Mouse (Mus musculus): ENCODE measurements around the gene Snd1. TPM values are rescaled to one million over a fixed set of nuclear protein-coding genes. Genes with fewer than 3 reads are reported as not detected.

The Snd1 gene
- polyA plus RNA-seq, 1 experiment from 2014 or later: 120 TPM

GRCm38 (mm10) chr6:28610127-28610526 lies 135.2 kb downstream of the Snd1 start:
- H3K4me1 ChIP-seq: no peaks in the 10 kb centered on the region; the same call in 1 of the 2 replicates
- no peak overlapping the region for H3K9ac ChIP-seq
- 91% methylated on average over 1 of the region's 1 CpGs for WGBS
- ATAC-seq (ENCODE audit: insufficient number of reproducible peaks, low FRiP score, low TSS enrichment, low read depth): no peak
- no peaks in the 10 kb centered on the region for H3K9me3 ChIP-seq
- no peak overlapping the region for H3K4me3 ChIP-seq
- H3K36me3 ChIP-seq: no peaks in the 10 kb centered on the region
- H3K4me2 ChIP-seq: no peak overlapping the region
- H3K27ac ChIP-seq: no peak overlapping the region
- no peaks in the 10 kb centered on the region for H3K27me3 ChIP-seq

GRCm38 (mm10) chr6:28613441-28613840 lies 138.5 kb downstream of the Snd1 start:
- Histone ChIP-seq H3K9ac (no peak overlapping the region), H3K27me3 (no peaks in the 10 kb centered on the region), H3K27ac (no peak overlapping the region), H3K9me3 (no peaks in the 10 kb centered on the region), H3K4me1 (peaks cover 7% of the 10 kb centered on the region), H3K4me2 (no peak overlapping the region), H3K4me3 (no peak overlapping the region), H3K36me3 (no peaks in the 10 kb centered on the region)
- ATAC-seq (ENCODE audit: insufficient number of reproducible peaks, low FRiP score, low TSS enrichment, low read depth): no peak
- WGBS: 55% methylated on average over 4 of the region's 4 CpGs

GRCm38 (mm10) chr6:28614856-28615255 lies 139.9 kb downstream of the Snd1 start:
- H3K4me2 ChIP-seq: no peak overlapping the region
- no peaks in the 10 kb centered on the region for H3K9me3 ChIP-seq
- H3K4me3 ChIP-seq: no peak overlapping the region
- H3K27me3 ChIP-seq: no peaks in the 10 kb centered on the region
- ATAC-seq (ENCODE audit: insufficient number of reproducible peaks, low FRiP score, low TSS enrichment, low read depth): no peak
- no peaks in the 10 kb centered on the region for H3K36me3 ChIP-seq
- peaks cover 11% of the 10 kb centered on the region for H3K4me1 ChIP-seq
- H3K9ac ChIP-seq: no peak overlapping the region
- 89% methylated on average over 4 of the region's 4 CpGs for WGBS
- no peak overlapping the region for H3K27ac ChIP-seq

- H3K9ac ChIP-seq: no peak overlapping the region
- no peak overlapping the region for H3K27ac ChIP-seq
- no peak overlapping the region for H3K4me2 ChIP-seq
- H3K27me3 ChIP-seq: no peaks in the 10 kb centered on the region
- whole genome bisulfite sequencing: 83% methylated on average over 3 of the region's 3 CpGs
- H3K4me1 ChIP-seq: peaks cover 11% of the 10 kb centered on the region
- H3K9me3 ChIP-seq: no peaks in the 10 kb centered on the region
- no peak for ATAC-seq (ENCODE audit: insufficient number of reproducible peaks, low FRiP score, low TSS enrichment, low read depth)
- H3K36me3 ChIP-seq: no peaks in the 10 kb centered on the region
- H3K4me3 ChIP-seq: no peak overlapping the region
Observed at GRCm38 (mm10) chr6:28615408-28615807, 140.5 kb downstream of the Snd1 start.

GRCm38 (mm10) chr6:28615966-28616365 lies 141.0 kb downstream of the Snd1 start:
- 41% methylated on average over 3 of the region's 3 CpGs for WGBS
- H3K27ac ChIP-seq: no peak overlapping the region
- no peaks in the 10 kb centered on the region for H3K27me3 ChIP-seq
- ATAC-seq (ENCODE audit: insufficient number of reproducible peaks, low FRiP score, low TSS enrichment, low read depth): no peak
- H3K9me3 ChIP-seq: no peaks in the 10 kb centered on the region
- no peaks in the 10 kb centered on the region for H3K36me3 ChIP-seq
- no peak overlapping the region for H3K9ac ChIP-seq
- H3K4me2 ChIP-seq: no peak overlapping the region
- H3K4me1 ChIP-seq: peaks cover 11% of the 10 kb centered on the region
- no peak overlapping the region for H3K4me3 ChIP-seq

- 0 out of 2 replicates have a peak, but pooled peaks cover 5% of the 10 kb centered on the region for H3K36me3 ChIP-seq
- no peak overlapping the region for H3K4me3 ChIP-seq
- no peak overlapping the region for H3K4me2 ChIP-seq
- no peaks in the 10 kb centered on the region for H3K27me3 ChIP-seq
- H3K27ac ChIP-seq: no peak overlapping the region
- no peaks in the 10 kb centered on the region for H3K9me3 ChIP-seq
- H3K4me1 ChIP-seq: peaks cover 11% of the 10 kb centered on the region
- WGBS: 48% methylated on average over 3 of the region's 3 CpGs
- no peak for ATAC-seq (ENCODE audit: insufficient number of reproducible peaks, low FRiP score, low TSS enrichment, low read depth)
- H3K9ac ChIP-seq: no peak overlapping the region
Observed at GRCm38 (mm10) chr6:28618299-28618698, 143.4 kb downstream of the Snd1 start.

- Histone ChIP-seq H3K9ac (no peak overlapping the region), H3K4me2 (no peak overlapping the region), H3K4me3 (no peak overlapping the region), H3K27me3 (no peaks in the 10 kb centered on the region), H3K36me3 (0 out of 2 replicates have a peak, but pooled peaks cover 5% of the 10 kb centered on the region), H3K9me3 (no peaks in the 10 kb centered on the region), H3K27ac (no peak overlapping the region), H3K4me1 (peaks cover 11% of the 10 kb centered on the region)
- no peak for ATAC-seq (ENCODE audit: insufficient number of reproducible peaks, low FRiP score, low TSS enrichment, low read depth)
- 45% methylated on average over 7 of the region's 7 CpGs for WGBS
Observed at GRCm38 (mm10) chr6:28618751-28619153, 143.8 kb downstream of the Snd1 start.

- Histone ChIP-seq H3K4me1 (peaks cover 8% of the 10 kb centered on the region; the same call in 1 of the 2 replicates), H3K4me2 (no peak overlapping the region), H3K9ac (no peak overlapping the region), H3K9me3 (no peaks in the 10 kb centered on the region), H3K4me3 (no peak overlapping the region), H3K36me3 (peaks cover 10% of the 10 kb centered on the region), H3K27me3 (no peaks in the 10 kb centered on the region), H3K27ac (no peak overlapping the region)
- no peak for ATAC-seq (ENCODE audit: insufficient number of reproducible peaks, low FRiP score, low TSS enrichment, low read depth)
- 84% methylated on average over 4 of the region's 4 CpGs for WGBS
Observed at GRCm38 (mm10) chr6:28621431-28621830, 146.5 kb downstream of the Snd1 start.

- Histone ChIP-seq H3K27ac (peak overlapping the region; percentile 5; the same call in 1 of the 2 replicates), H3K9ac (no peak overlapping the region), H3K4me2 (no peak overlapping the region), H3K4me3 (no peak overlapping the region), H3K36me3 (peaks cover 14% of the 10 kb centered on the region), H3K27me3 (no peaks in the 10 kb centered on the region), H3K9me3 (no peaks in the 10 kb centered on the region), H3K4me1 (peaks cover 8% of the 10 kb centered on the region; the same call in 1 of the 2 replicates)
- no peak for ATAC-seq (ENCODE audit: insufficient number of reproducible peaks, low FRiP score, low TSS enrichment, low read depth)
- WGBS: 85% methylated on average over 5 of the region's 5 CpGs
Observed at GRCm38 (mm10) chr6:28621961-28622360, 147.0 kb downstream of the Snd1 start.

- ATAC-seq (ENCODE audit: insufficient number of reproducible peaks, low FRiP score, low TSS enrichment, low read depth): no peak
- Histone ChIP-seq H3K9ac (no peak overlapping the region), H3K36me3 (peaks cover 14% of the 10 kb centered on the region), H3K27me3 (no peaks in the 10 kb centered on the region), H3K4me2 (no peak overlapping the region), H3K27ac (peak overlapping the region; percentile 5; the same call in 1 of the 2 replicates), H3K9me3 (no peaks in the 10 kb centered on the region), H3K4me3 (no peak overlapping the region), H3K4me1 (peaks cover 8% of the 10 kb centered on the region; the same call in 1 of the 2 replicates)
- WGBS: 69% methylated on average over 6 of the region's 6 CpGs
Observed at GRCm38 (mm10) chr6:28622522-28622921, 147.6 kb downstream of the Snd1 start.

- H3K36me3 ChIP-seq: peaks cover 14% of the 10 kb centered on the region
- no peak overlapping the region for H3K9ac ChIP-seq
- ATAC-seq (ENCODE audit: insufficient number of reproducible peaks, low FRiP score, low TSS enrichment, low read depth): no peak
- WGBS: 77% methylated on average over 3 of the region's 3 CpGs
- H3K4me3 ChIP-seq: no peak overlapping the region
- H3K27ac ChIP-seq: no peak overlapping the region
- peaks cover 8% of the 10 kb centered on the region; the same call in 1 of the 2 replicates for H3K4me1 ChIP-seq
- no peaks in the 10 kb centered on the region for H3K27me3 ChIP-seq
- no peaks in the 10 kb centered on the region for H3K9me3 ChIP-seq
- no peak overlapping the region for H3K4me2 ChIP-seq
Observed at GRCm38 (mm10) chr6:28622963-28623362, 148.0 kb downstream of the Snd1 start.

GRCm38 (mm10) chr6:28628408-28628807 lies 153.5 kb downstream of the Snd1 start:
- no peak overlapping the region for H3K4me2 ChIP-seq
- H3K36me3 ChIP-seq: peaks cover 9% of the 10 kb centered on the region
- WGBS: 53% methylated on average over 1 of the region's 1 CpGs
- peaks cover 5% of the 10 kb centered on the region; the same call in 1 of the 2 replicates for H3K4me1 ChIP-seq
- no peaks in the 10 kb centered on the region for H3K9me3 ChIP-seq
- no peak overlapping the region for H3K27ac ChIP-seq
- H3K4me3 ChIP-seq: no peak overlapping the region
- H3K27me3 ChIP-seq: no peaks in the 10 kb centered on the region
- no peak overlapping the region for H3K9ac ChIP-seq
- no peak for ATAC-seq (ENCODE audit: insufficient number of reproducible peaks, low FRiP score, low TSS enrichment, low read depth)

GRCm38 (mm10) chr6:28629866-28630265 lies 154.9 kb downstream of the Snd1 start:
- no peak for ATAC-seq (ENCODE audit: insufficient number of reproducible peaks, low FRiP score, low TSS enrichment, low read depth)
- no peak overlapping the region for H3K27ac ChIP-seq
- H3K9ac ChIP-seq: no peak overlapping the region
- WGBS: 75% methylated on average over 2 of the region's 2 CpGs
- peaks cover 9% of the 10 kb centered on the region for H3K36me3 ChIP-seq
- no peak overlapping the region for H3K4me3 ChIP-seq
- peaks cover 15% of the 10 kb centered on the region for H3K4me1 ChIP-seq
- H3K27me3 ChIP-seq: no peaks in the 10 kb centered on the region
- H3K4me2 ChIP-seq: no peak overlapping the region
- no peaks in the 10 kb centered on the region for H3K9me3 ChIP-seq

Data from limb, embryonic 15.5 days (tissue).